Mouse (Mus musculus): ENCODE measurements around the gene Gnptg. TPM values are rescaled to one million over a fixed set of nuclear protein-coding genes. Genes with fewer than 3 reads are reported as not detected.

Gnptg gene
- polyA plus RNA-seq, 1 experiment from 2014 or later = 60.4 TPM

DNA sequence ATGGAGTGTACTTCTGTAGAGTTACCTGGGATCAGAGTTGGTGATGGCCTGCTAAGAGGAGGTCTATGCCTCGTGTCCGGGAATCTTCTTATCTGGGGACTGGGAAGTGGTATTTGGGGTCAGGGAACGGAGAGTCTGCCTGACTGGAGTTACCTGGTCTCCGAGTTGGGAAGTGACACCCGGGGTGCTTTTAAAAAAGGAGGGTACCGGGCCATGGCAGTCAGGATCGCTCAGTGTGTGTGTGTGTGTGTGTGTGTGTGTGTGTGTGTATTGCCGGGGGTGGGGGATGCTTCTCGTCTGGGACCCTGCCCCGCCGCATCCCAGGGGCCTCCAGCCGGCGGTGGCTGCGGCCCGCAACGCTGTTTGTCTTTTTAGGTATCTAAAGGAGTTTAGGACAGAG, 50.8 kb downstream of the Gnptg start:
- DNase-seq (ENCODE audit: low spot score) = no peak

- peak; percentile 74 for DNase-seq (ENCODE audit: low spot score)
Measured at GRCm38 (mm10) chr17:25188150-25189031, 51.5 kb downstream of the Gnptg start, which contains the start of gene Unkl. Unkl (plus strand) TSS chr17:25188397.

GRCm38 (mm10) chr17:25187784-25188149, 52.2 kb downstream of the Gnptg start:
- DNase-seq (ENCODE audit: low spot score) = no peak

GRCm38 (mm10) chr17:25184961-25185360, 55.0 kb downstream of the Gnptg start:
- peak; percentile 6 for DNase-seq (ENCODE audit: low spot score)

DNA sequence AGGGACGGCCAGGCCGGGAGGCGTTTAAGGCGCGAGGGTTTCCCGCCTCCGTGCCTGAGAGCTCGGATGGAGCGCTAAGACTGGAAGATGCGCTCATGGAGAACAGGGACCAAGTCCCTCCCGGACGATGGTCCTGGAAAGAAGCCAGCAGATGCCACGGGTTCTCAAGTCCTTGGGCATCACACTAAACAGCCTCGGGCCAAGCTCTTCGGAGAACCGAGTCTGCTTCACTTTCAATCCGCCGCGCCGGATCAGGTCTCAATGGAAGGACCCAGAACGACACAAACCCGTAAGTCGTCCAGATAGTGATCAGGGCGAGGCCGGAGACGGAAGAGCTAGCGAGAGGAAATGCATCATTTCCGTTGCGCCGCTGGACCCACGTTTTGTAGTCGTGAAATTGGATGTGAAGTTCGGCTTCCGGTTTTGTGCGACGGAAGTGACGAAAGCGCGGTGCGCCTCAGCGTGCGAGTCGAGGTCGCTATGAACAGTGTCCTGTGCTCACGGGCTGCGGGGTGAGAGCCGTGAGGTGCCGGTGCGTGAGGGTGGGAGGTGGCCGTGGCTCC, 55.7 kb downstream of the Gnptg start, which contains the start of gene BC003965:
TSS of gene BC003965 (plus strand) at position 426 of the 563 bp plus-strand sequence.
- peak; percentile 99 for DNase-seq (ENCODE audit: low spot score)

Small RNA genes within 50 kb of the gene (microRNA-seq; reads per million reads assigned to microRNA genes)
- gene Mir3547 (ENCODE audit: borderline number of aligned reads) = 6.7 reads per million, percentile 11 among the genes with 10 or more reads in this experiment

Other genes starting within 250 kb of the Gnptg start
- gene Cramp1l, start 224.3 kb downstream of the Gnptg start, polyA plus RNA-seq (2015; fragmentation: Nextera tagmentation; extraction: Ambion mirVana) = 4.7 and 5.4 TPM in 2 replicates
- 10.6 and 11.7 TPM in 2 replicates for gene Ift140, start 224.0 kb downstream of the Gnptg start, polyA plus RNA-seq (2015; fragmentation: Nextera tagmentation; extraction: Ambion mirVana)
- gene Tmem204, start 156.5 kb downstream of the Gnptg start, polyA plus RNA-seq (2015; fragmentation: Nextera tagmentation; extraction: Ambion mirVana) = 5.5 and 6.0 TPM in 2 replicates
- 19.2 and 19.8 TPM in 2 replicates for gene Telo2, start 124.2 kb downstream of the Gnptg start, polyA plus RNA-seq (2015; fragmentation: Nextera tagmentation; extraction: Ambion mirVana)
- gene Ptx4, start 119.4 kb downstream of the Gnptg start, polyA plus RNA-seq (2015; fragmentation: Nextera tagmentation; extraction: Ambion mirVana) = 0.12 TPM in 1 of 2 replicates, not detected in the other
- gene Clcn7, start 106.7 kb downstream of the Gnptg start, polyA plus RNA-seq (2015; fragmentation: Nextera tagmentation; extraction: Ambion mirVana) = 12.7 and 15.0 TPM in 2 replicates
- 0.07 and 0.10 TPM in 2 replicates for gene Ccdc154, start 77.7 kb downstream of the Gnptg start, polyA plus RNA-seq (2015; fragmentation: Nextera tagmentation; extraction: Ambion mirVana)
- gene Gm38655, start 64.7 kb downstream of the Gnptg start, polyA plus RNA-seq (2015; fragmentation: Nextera tagmentation; extraction: Ambion mirVana) = 0.19 TPM in 1 of 2 replicates, not detected in the other
- gene BC003965, start 55.6 kb downstream of the Gnptg start, polyA plus RNA-seq (2015; fragmentation: Nextera tagmentation; extraction: Ambion mirVana) = 34.4 and 34.5 TPM in 2 replicates
- 12.4 and 13.9 TPM in 2 replicates for gene Unkl, start 51.7 kb downstream of the Gnptg start, polyA plus RNA-seq (2015; fragmentation: Nextera tagmentation; extraction: Ambion mirVana)
- gene Tsr3, start within 50 bp of the Gnptg start, polyA plus RNA-seq (2015; fragmentation: Nextera tagmentation; extraction: Ambion mirVana) = 73.5 and 74.0 TPM in 2 replicates
- 28.9 and 32.5 TPM in 2 replicates for gene Baiap3, start 16.2 kb upstream of the Gnptg start, polyA plus RNA-seq (2015; fragmentation: Nextera tagmentation; extraction: Ambion mirVana)
- 772 and 787 TPM in 2 replicates for gene Ube2i, start 34.5 kb upstream of the Gnptg start, polyA plus RNA-seq (2015; fragmentation: Nextera tagmentation; extraction: Ambion mirVana)
- gene Prss34, start 58.3 kb upstream of the Gnptg start, polyA plus RNA-seq (2015; fragmentation: Nextera tagmentation; extraction: Ambion mirVana) = 1.2 and 2.1 TPM in 2 replicates
- gene Prss28, start 68.5 kb upstream of the Gnptg start, polyA plus RNA-seq (2015; fragmentation: Nextera tagmentation; extraction: Ambion mirVana) = 0.30 TPM in 1 of 2 replicates, not detected in the other
- gene Prss29, start 78.5 kb upstream of the Gnptg start, polyA plus RNA-seq (2015; fragmentation: Nextera tagmentation; extraction: Ambion mirVana) = 1.6 and 1.9 TPM in 2 replicates
- gene Tpsab1, start 105.4 kb upstream of the Gnptg start, polyA plus RNA-seq (2015; fragmentation: Nextera tagmentation; extraction: Ambion mirVana) = 0.30 and 0.40 TPM in 2 replicates
- gene Tpsb2, start 126.2 kb upstream of the Gnptg start, polyA plus RNA-seq (2015; fragmentation: Nextera tagmentation; extraction: Ambion mirVana) = 8.0 and 9.1 TPM in 2 replicates
- 0.36 and 0.52 TPM in 2 replicates for gene Tpsg1, start 129.1 kb upstream of the Gnptg start, polyA plus RNA-seq (2015; fragmentation: Nextera tagmentation; extraction: Ambion mirVana)
- gene Cacna1h, start 193.7 kb upstream of the Gnptg start, polyA plus RNA-seq (2015; fragmentation: Nextera tagmentation; extraction: Ambion mirVana) = 0.17 and 0.18 TPM in 2 replicates
- 0.20 and 0.53 TPM in 2 replicates for gene Tekt4, start 214.5 kb upstream of the Gnptg start, polyA plus RNA-seq (2015; fragmentation: Nextera tagmentation; extraction: Ambion mirVana)